Mouse (Mus musculus): Measurements from ENCODE around the gene Gm21671.
"Not testable (repeated sequence)": the region's sequence is repeated elsewhere in the genome, so short reads cannot be mapped to it uniquely, and the experiment has no call there.

Gm21671 gene

DNA sequence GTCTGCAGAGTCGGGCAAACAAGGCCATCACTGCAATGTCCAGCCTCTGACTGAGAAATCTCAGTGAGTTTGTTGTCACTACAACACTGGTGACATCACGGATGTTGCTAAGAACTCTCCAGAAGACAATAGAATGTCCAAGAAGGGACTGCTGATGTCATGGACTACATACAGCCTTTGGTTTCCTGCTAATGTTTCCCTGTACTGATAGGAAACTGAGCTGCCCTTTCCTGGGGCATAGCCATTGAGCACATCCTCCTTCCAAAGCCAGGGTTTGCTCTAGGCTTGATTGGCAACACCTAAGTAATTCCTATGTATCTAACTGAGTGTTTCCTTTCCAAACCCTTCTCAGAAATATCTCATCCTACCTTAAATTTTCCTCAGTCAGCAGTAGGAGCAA is at the start of gene Gm21671:
Gene Gm21671, minus strand, starts transcription at position 101 of the 400 bp plus-strand sequence.
- DNase-seq (ENCODE audit: low spot score), result not testable (repeated sequence)

DNA sequence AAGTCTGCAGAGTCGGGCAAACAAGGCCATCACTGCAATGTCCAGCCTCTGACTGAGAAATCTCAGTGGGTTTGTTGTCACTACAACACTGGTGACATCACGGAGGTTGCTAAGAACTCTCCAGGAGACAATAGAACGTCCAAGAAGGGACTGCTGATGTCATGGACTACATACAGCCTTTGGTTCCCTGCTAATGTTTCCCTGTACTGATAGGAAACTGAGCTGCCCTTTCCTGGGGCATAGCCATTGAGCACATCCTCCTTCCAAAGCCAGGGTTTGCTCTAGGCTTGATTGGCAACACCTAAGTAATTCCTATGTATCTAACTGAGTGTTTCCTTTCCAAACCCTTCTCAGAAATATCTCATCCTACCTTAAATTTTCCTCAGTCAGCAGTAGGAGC is 34.3 kb upstream of the Gm21671 start, which contains the start of gene Gm21698:
Gene Gm21698, minus strand, starts transcription at position 101 of the 400 bp plus-strand sequence.
- not testable (repeated sequence) for DNase-seq (ENCODE audit: low spot score)

DNA sequence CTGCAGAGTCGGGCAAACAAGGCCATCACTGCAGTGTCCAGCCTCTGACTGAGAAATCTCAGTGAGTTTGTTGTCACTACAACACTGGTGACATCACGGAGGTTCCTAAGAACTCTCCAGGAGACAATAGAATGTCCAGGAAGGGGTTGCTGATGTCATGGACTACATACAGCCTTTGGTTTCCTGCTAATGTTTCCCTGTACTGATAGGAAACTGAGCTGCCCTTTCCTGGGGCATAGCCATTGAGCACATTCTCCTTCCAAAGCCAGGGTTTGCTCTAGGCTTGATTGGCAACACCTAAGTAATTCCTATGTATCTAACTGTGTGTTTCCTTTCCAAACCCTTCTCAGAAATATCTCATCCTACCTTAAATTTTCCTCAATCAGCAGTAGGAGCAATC is 18.3 kb upstream of the Gm21671 start, which contains the start of gene Gm21680:
Gene Gm21680, minus strand, starts transcription at position 101 of the 400 bp plus-strand sequence.
- not testable (repeated sequence) for DNase-seq (ENCODE audit: low spot score)

DNA sequence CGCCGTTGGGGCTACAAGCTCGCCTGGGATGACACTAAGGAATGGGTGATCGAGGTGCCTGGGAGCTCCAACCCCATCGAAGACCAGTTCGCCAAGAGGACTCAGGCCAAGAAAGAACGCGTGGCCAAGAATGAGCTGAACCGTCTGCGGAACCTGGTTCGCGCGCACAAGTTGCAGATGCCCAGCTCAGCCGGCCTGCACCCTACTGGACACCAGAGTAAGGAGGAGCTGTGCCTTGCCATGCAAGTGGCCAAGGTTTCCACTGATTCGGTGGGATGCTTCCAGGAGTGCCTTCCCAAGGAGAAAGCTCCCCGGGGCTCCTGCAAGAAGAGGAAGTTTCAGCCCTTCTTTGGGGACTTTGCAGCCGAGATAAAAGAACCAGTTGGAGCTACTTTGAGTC is 2.8 kb upstream of the Gm21671 start:
- not testable (repeated sequence) for DNase-seq (ENCODE audit: low spot score)

DNA sequence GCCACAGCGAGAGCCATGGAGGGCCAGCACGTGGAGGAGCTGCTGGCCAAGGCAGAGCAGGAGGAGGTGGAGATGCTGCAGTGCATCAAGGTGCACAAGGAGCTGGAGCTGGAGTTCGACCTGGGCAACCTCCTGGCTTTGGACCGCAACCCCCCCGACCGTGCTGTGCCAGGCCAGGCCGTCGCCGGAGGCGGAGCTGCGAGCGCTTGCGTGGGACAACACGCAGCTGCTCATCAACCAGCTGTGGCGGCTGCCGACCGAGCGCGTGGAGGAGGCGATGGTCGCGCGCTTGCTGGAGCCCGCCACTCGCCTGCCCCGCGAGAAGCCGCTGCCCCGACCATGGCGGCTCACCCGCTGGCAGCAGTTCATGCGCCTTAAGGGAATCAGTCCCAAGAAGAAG is 2.4 kb upstream of the Gm21671 start:
- not testable (repeated sequence) for DNase-seq (ENCODE audit: low spot score)

DNA sequence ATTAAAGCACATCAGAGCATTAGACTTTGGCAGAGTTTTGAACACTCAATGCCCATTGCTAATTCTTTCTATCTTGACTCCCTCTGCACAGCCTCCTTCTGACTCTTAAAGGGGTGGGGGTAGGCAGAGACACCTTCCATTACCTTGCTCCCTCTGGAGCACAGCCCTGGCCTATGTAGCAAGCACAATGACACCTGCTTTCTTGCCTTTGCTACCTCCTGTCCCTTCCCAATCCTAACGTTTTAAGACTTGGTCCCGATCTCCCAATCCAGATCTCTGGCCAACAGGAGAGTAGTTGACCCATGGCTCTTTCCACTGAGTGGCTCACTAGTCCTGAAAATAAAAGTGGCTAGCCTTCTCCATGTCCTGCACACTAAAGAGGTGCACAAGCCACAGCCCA is 8.8 kb downstream of the Gm21671 start:
- not testable (repeated sequence) for DNase-seq (ENCODE audit: low spot score)

DNA sequence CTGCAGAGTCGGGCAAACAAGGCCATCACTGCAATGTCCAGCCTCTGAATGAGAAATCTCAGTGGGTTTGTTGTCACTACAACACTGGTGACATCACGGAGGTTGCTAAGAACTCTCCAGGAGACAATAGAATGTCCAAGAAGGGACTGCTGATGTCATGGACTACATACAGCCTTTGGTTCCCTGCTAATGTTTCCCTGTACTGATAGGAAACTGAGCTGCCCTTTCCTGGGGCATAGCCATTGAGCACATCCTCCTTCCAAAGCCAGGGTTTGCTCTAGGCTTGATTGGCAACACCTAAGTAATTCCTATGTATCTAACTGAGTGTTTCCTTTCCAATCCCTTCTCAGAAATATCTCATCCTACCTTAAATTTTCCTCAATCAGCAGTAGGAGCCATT is 11.9 kb downstream of the Gm21671 start, which contains the start of gene Gm21663:
Gene Gm21663, minus strand, starts transcription at position 101 of the 400 bp plus-strand sequence.
- not testable (repeated sequence) for DNase-seq (ENCODE audit: low spot score)

Measured in spleen, adult 12 weeks (tissue).